Mouse (Mus musculus) lung, adult 2 months (tissue): ENCODE results near the gene Ermp1. TPM values are rescaled to one million over a fixed set of nuclear protein-coding genes. Genes with fewer than 3 reads are reported as not detected.

Experiments used
- DNase-seq: peaks from one replicate; pipeline ENCODE4 v3.0.0; 2022
- H3K4me1 ChIP-seq: fragments of 200-500 bp; 2 replicates; pipeline ENCODE4 v1.6.1; 2011; ENCODE audit warnings: low read length; ENCODE audit not compliant: control insufficient read depth, insufficient read depth
- H3K4me3 ChIP-seq: fragments of 200-500 bp; replicated peaks from 2 replicates; pipeline ENCODE3; 2011; ENCODE audit warnings: low read depth, mild to moderate bottlenecking, control low read depth, low read length; ENCODE audit errors: extremely low read depth
- CTCF ChIP-seq: fragments of 200-500 bp; IDR thresholded peaks from 2 replicates; pipeline ENCODE4 v1.5.1; 2011; ENCODE audit warnings: mild to moderate bottlenecking, low read length, control low read depth; ENCODE audit not compliant: insufficient read depth
- POLR2A ChIP-seq: fragments of 200-500 bp; IDR thresholded peaks from 2 replicates; pipeline ENCODE4 v1.6.1; 2011; ENCODE audit warnings: low read depth, mild to moderate bottlenecking, control low read depth, low read length, borderline replicate concordance; ENCODE audit errors: extremely low read depth
- WGBS: fragments of 180-500 bp; shearing (Covaris S2); methylation state at CpG from one replicate; pipeline ENCODE4 v1.1.7; 2018; 5-methylcytosine and 5-hydroxymethylcytosine counted together
- polyA plus RNA-seq: library from polyadenylated mRNA; depleted of rRNA; stranded (reverse); fragments of >200 nt; gene quantifications from 2 replicates; pipeline ENCODE4 v1.2.3, GENCODE M21; 2012; rRNA removed

Ermp1 gene
- 11.0 and 15.7 TPM in 2 replicates for polyA plus RNA-seq

- Histone ChIP-seq H3K4me1 (no peaks in the 10 kb centered on the region), H3K4me3 (peak within 1 kb of the TSS; percentile 85)
- TF ChIP-seq POLR2A (peak; percentile 66; the same call in 1 of the 2 replicates), CTCF (peak; percentile 68)
- peak; percentile 96 for DNase-seq
- WGBS: under 1% methylated on average over 87 of the region's 90 CpGs
These were observed at the start of gene Ermp1 for GRCm38 (mm10) chr19:29647651-29648549. Gene Ermp1 (minus strand): TSS chr19:29648415.

GRCm38 (mm10) chr19:29697245-29697874 lies 49.1 kb upstream of the Ermp1 start, which contains the start of gene Mlana:
Gene Mlana (plus strand): TSS chr19:29697824.
- Histone ChIP-seq H3K4me3 (no peak within 1 kb of the TSS), H3K4me1 (no peaks in the 10 kb centered on the region)
- DNase-seq: peak; percentile 25
- 32% methylated on average over 3 of the region's 3 CpGs for WGBS
- no peak for TF ChIP-seq POLR2A
- no peak for TF ChIP-seq CTCF

DNA sequence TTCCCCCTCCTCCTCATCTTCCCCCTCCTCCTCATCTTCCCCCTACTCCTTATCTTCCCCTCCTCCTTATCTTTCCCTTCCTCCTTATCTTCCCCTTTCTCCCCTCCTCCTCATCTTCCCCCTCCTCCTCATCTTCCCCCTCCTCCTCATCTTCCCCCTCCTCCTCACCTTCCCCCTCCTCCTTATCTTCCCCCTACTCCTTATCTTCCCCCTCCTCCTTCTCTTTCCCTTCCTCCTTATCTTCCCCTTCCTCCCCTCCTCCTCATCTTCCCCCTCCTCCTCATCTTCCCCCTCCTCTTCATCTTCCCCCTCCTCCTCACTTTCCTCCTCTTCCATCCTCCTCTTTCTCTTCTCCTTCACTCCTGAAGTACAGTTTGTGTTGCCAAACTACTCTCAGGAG lies 48.6 kb upstream of the Ermp1 start:
- no peak for DNase-seq
- TF ChIP-seq CTCF (no peak), POLR2A (no peak)
- Histone ChIP-seq H3K4me1 (no peaks in the 10 kb centered on the region), H3K4me3 (no peak overlapping the region)

GRCm38 (mm10) chr19:29696309-29696708 lies 48.1 kb upstream of the Ermp1 start:
- WGBS: 93% methylated on average over 4 of the region's 4 CpGs
- Histone ChIP-seq H3K4me1 (no peaks in the 10 kb centered on the region), H3K4me3 (no peak overlapping the region)
- TF ChIP-seq CTCF: no peak
- TF ChIP-seq POLR2A: no peak
- no peak for DNase-seq

GRCm38 (mm10) chr19:29695071-29695470 lies 46.9 kb upstream of the Ermp1 start:
- WGBS: 90% methylated on average over 10 of the region's 10 CpGs
- DNase-seq: no peak
- Histone ChIP-seq H3K4me3 (no peak overlapping the region), H3K4me1 (no peaks in the 10 kb centered on the region)
- TF ChIP-seq CTCF: no peak
- TF ChIP-seq POLR2A: no peak

DNA sequence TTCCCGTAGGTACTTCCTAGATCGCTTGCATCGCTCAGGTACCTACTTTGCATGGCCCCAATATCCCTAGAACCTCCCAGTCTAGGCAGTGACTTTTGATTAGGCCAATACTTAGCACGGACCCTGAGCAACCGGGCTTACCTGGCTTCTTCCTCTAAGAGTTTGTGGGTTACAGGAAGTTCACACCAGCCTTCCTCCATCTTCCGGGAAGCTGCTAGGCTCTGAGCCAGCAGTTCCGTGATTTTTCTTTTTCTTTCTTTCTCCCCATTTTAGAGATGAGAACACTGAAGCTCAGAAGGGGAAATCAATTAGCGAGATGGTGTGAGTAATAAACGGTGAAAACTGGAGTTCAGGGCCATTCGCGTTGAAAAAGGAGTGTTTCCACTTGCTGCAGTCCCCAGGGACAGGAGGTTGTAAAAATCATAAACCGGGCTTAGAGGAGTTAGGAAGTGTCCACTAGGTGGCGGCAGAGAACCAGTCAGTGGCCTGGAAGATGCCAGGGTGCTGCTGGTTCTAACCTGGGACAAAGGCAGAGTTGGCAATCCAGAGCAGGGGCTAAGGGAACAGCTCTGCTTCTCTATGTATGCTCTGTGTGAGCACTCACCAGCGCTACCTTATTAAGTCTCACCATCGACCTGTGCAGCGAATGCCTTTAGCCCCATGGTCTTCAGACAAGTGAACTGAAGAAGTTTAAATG lies 35.8 kb upstream of the Ermp1 start:
- WGBS: 47% methylated on average over 16 of the region's 16 CpGs
- H3K4me1 ChIP-seq: no peaks in the 10 kb centered on the region
- no peak overlapping the region for H3K4me3 ChIP-seq
- peak; percentile 72 for DNase-seq
- TF ChIP-seq CTCF: peak; percentile 78
- no peak for TF ChIP-seq POLR2A

GRCm38 (mm10) chr19:29680182-29681152 lies 32.3 kb upstream of the Ermp1 start:
- DNase-seq: no peak
- no peak for TF ChIP-seq POLR2A
- TF ChIP-seq CTCF: no peak
- WGBS: 44% methylated on average over 13 of the region's 13 CpGs

DNA sequence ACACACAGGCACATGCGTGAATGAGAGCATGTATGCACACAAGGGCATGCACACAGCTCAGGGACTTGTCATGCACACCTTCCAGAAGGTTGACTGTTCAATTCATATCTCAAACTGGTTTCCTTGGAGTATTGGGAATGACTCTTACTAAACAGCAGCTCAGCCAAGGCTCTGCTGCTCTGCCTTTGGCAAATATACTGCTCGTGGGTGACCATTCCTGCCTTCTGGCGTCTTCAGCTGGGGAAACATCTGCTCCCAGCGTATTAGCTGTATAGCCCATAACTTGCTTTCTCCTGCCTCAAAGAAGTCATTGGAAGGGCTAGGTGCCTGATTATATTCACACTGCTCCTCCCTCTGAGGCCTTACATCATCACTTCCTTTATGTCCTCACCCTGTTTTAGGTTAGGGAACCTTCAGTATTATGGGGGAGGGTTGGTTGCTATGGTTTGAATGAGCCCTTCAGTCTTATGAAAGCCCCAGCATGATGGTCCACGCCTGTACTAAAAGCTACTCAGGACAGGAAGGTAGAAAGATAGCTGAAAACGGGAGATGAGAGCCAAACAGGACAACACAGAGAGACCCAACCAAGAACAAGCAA lies 30.1 kb upstream of the Ermp1 start:
- 74% methylated on average over 6 of the region's 6 CpGs for WGBS
- Histone ChIP-seq H3K4me3 (no peak overlapping the region), H3K4me1 (no peaks in the 10 kb centered on the region)
- no peak for DNase-seq
- TF ChIP-seq POLR2A (no peak), CTCF (no peak)

More at GRCm38 (mm10) chr19:29680182-29681152, 32.3 kb upstream of the Ermp1 start:
- Histone ChIP-seq H3K4me1 (no peaks in the 10 kb centered on the region), H3K4me3 (no peak overlapping the region)
